Mouse (Mus musculus) hindbrain, embryonic 13.5 days (tissue): ENCODE measurements around the gene Ehd4. TPM values are rescaled to one million over a fixed set of nuclear protein-coding genes. Genes with fewer than 3 reads are reported as not detected.
A peak's percentile ranks its signal among the peaks of the same experiment; 100 is the strongest.

Experiments
- ATAC-seq: fragments of 200-750 bp; cut with Nextera tagmentation; 2 replicates; pipeline ENCODE4 v1.8.0; 2017; ENCODE audit warnings: moderate TSS enrichment; ENCODE audit not compliant: low FRiP score
- H3K27ac ChIP-seq: fragments of 300-500 bp; sonication (generic); 2 replicates; pipeline ENCODE4 v1.5.1; 2015; ENCODE audit warnings: inconsistent platforms, mild to moderate bottlenecking, moderate library complexity
- H3K27me3 ChIP-seq: fragments of 300-500 bp; sonication (generic); 2 replicates; pipeline ENCODE4 v1.6.1; 2015; ENCODE audit warnings: mild to moderate bottlenecking, inconsistent platforms
- H3K36me3 ChIP-seq: fragments of 300-500 bp; sonication (generic); 2 replicates; pipeline ENCODE4 v1.6.1; 2015; ENCODE audit warnings: mild to moderate bottlenecking, inconsistent platforms
- H3K4me1 ChIP-seq: fragments of 300-500 bp; sonication (generic); replicated peaks from 2 replicates; pipeline ENCODE4 v1.6.1; 2015; ENCODE audit warnings: inconsistent platforms
- H3K4me2 ChIP-seq: fragments of 300-500 bp; sonication (generic); 2 replicates; pipeline ENCODE4 v1.6.1; 2015; ENCODE audit warnings: inconsistent platforms, mild to moderate bottlenecking, moderate library complexity
- H3K4me3 ChIP-seq: fragments of 300-500 bp; sonication (generic); 2 replicates; pipeline ENCODE4 v1.5.1; 2015; ENCODE audit warnings: mild to moderate bottlenecking, inconsistent platforms
- H3K9ac ChIP-seq: fragments of 300-500 bp; sonication (generic); 2 replicates; pipeline ENCODE4 v1.6.1; 2015; ENCODE audit warnings: mild to moderate bottlenecking, inconsistent platforms
- H3K9me3 ChIP-seq: fragments of 300-500 bp; sonication (generic); 2 replicates; pipeline ENCODE4 v1.6.1; 2016; ENCODE audit warnings: inconsistent platforms
- WGBS: fragments of 180-500 bp; shearing (Covaris S2); methylation state at CpG from one replicate; pipeline ENCODE4 v1.1.7; 2015; 5-methylcytosine and 5-hydroxymethylcytosine counted together
- polyA plus RNA-seq: library from polyadenylated mRNA; unstranded; fragments of >200 nt; fragmentation: Nextera tagmentation; extraction: Ambion mirVana; gene quantifications from 2 replicates; pipeline ENCODE4 v1.2.1, GENCODE M21; 2015

Gene Ehd4
- 16.1 and 19.9 TPM in 2 replicates for polyA plus RNA-seq

GRCm38 (mm10) chr2:120154361-120154894, at the start of gene Ehd4:
Gene Ehd4 (minus strand): TSS chr2:120154606.
- peak; percentile 99 for ATAC-seq
- WGBS, result under 1% methylated on average over 51 of the region's 53 CpGs
- Histone ChIP-seq H3K4me3 (peak within 1 kb of the TSS; percentile 70), H3K27me3 (0 out of 2 replicates have a peak, but pooled peaks cover 8% of the 10 kb centered on the region), H3K4me2 (peak within 1 kb of the TSS; percentile 98), H3K9me3 (no peaks in the 10 kb centered on the region), H3K9ac (peak within 1 kb of the TSS; percentile 77), H3K36me3 (no peaks in the 10 kb centered on the region), H3K4me1 (peaks cover 11% of the 10 kb centered on the region), H3K27ac (peak within 1 kb of the TSS; percentile 44; the same call in 1 of the 2 replicates)

- H3K36me3 ChIP-seq, result no peaks in the 10 kb centered on the region
- H3K4me3 ChIP-seq, result no peak overlapping the region
- WGBS, result 73% methylated on average over 3 of the region's 3 CpGs
- H3K4me1 ChIP-seq, result no peaks in the 10 kb centered on the region
- no peak overlapping the region for H3K9ac ChIP-seq
- no peak for ATAC-seq
- H3K27ac ChIP-seq, result no peak overlapping the region
- H3K4me2 ChIP-seq, result no peak overlapping the region
- no peaks in the 10 kb centered on the region for H3K27me3 ChIP-seq
- H3K9me3 ChIP-seq, result no peaks in the 10 kb centered on the region
Observed at GRCm38 (mm10) chr2:120203742-120204141, 49.3 kb upstream of the Ehd4 start.

DNA sequence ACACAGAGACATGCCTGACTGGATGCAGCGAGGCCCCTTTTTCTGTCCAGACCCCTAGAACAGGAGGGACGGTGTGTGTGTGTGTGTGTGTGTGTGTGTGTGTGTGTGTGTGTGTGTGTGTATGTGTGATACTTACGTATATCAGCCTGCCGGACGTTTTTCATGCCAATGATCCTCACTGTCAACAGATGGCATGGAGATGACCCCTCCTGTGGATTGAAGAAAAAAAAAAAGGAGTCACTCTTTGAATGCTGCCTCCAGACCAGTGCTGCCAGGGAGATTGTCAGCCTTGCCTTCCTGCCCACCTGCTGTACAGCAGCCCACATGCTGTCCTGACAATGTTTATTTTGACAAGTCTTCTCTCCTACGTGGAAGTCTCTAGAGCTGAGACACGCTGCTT, 45.7 kb upstream of the Ehd4 start:
- H3K4me3 ChIP-seq, result no peak overlapping the region
- 67% methylated on average over 7 of the region's 7 CpGs for WGBS

DNA sequence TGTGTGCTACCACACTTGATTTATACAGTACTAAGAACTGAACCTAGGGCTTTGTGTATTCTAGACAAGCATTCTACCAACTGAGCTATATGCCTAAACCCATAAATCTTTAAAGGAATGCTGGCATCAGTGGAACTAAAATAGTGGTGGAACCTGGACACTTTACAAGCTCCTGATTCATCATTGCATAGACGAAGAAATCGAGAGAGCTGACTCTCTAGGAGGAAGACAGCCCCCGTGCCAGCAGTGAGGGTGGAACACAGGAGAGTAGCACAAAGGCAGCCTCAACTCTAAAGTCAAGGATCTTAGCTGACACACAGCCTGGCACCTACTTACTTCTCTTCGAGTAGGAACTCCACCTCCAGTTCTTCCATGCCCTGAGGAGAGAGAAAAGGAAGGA, 33.8 kb upstream of the Ehd4 start:
- no peak overlapping the region for H3K27ac ChIP-seq
- no peak for ATAC-seq
- WGBS, result 83% methylated on average over 4 of the region's 4 CpGs

More for the DNA sequence above, 45.7 kb upstream of the Ehd4 start:
- Histone ChIP-seq H3K36me3 (no peaks in the 10 kb centered on the region), H3K27me3 (no peaks in the 10 kb centered on the region), H3K4me1 (no peaks in the 10 kb centered on the region), H3K9me3 (no peaks in the 10 kb centered on the region; the same call in 1 of the 2 replicates), H3K4me2 (no peak overlapping the region), H3K27ac (no peak overlapping the region), H3K9ac (no peak overlapping the region)
- no peak for ATAC-seq

GRCm38 (mm10) chr2:120187583-120187982, 33.2 kb upstream of the Ehd4 start:
- H3K27ac ChIP-seq, result no peak overlapping the region
- no peaks in the 10 kb centered on the region for H3K4me1 ChIP-seq
- no peaks in the 10 kb centered on the region for H3K27me3 ChIP-seq
- no peaks in the 10 kb centered on the region for H3K9me3 ChIP-seq
- H3K4me2 ChIP-seq, result no peak overlapping the region
- 89% methylated on average over 1 of the region's 1 CpGs for WGBS
- H3K4me3 ChIP-seq, result no peak overlapping the region
- no peaks in the 10 kb centered on the region for H3K36me3 ChIP-seq
- no peak for ATAC-seq
- H3K9ac ChIP-seq, result no peak overlapping the region

More for the DNA sequence above, 33.8 kb upstream of the Ehd4 start:
- Histone ChIP-seq H3K9ac (no peak overlapping the region), H3K4me3 (no peak overlapping the region), H3K4me1 (no peaks in the 10 kb centered on the region), H3K4me2 (no peak overlapping the region), H3K36me3 (no peaks in the 10 kb centered on the region), H3K9me3 (no peaks in the 10 kb centered on the region), H3K27me3 (no peaks in the 10 kb centered on the region)

DNA sequence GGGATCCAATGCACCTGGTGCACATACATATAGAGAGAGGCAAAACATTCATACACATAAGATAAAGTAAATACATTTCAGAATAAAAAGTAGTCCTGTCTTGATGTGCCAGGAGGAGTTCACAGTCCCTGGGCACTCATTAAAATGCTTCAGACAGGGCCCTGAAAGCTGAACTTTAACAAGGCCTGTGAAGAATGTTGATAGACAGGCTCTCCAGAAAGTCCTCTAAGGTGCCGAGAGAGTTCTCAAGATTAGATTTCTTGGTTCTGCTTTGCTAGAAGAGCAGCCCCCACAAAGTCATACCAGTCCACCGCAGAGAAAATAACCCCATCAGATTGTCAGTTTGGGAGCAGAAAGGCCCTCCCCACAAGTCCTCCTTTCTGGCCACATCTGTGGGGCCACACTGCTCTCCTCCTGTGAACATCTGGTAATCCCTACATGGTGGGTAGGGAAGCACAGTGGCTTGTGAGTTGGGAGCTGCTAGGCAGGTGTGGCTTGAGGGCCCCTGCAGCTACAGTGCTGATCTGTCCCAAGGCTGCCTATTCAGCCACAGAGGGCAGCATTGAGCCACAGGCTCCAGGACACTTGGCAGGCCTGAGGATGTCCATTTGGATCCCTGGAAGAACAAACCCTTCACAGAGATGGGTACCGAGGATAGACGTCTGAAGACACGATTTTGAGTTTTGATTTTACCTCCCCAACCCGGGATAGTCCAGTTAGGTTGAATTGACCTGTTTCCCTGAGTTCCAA, 31.3 kb upstream of the Ehd4 start:
- Histone ChIP-seq H3K9ac (no peak overlapping the region), H3K27ac (no peak overlapping the region), H3K4me1 (no peaks in the 10 kb centered on the region), H3K36me3 (no peaks in the 10 kb centered on the region), H3K9me3 (no peaks in the 10 kb centered on the region), H3K4me2 (no peak overlapping the region), H3K27me3 (no peaks in the 10 kb centered on the region), H3K4me3 (no peak overlapping the region)
- 80% methylated on average over 6 of the region's 6 CpGs for WGBS
- no peak for ATAC-seq

DNA sequence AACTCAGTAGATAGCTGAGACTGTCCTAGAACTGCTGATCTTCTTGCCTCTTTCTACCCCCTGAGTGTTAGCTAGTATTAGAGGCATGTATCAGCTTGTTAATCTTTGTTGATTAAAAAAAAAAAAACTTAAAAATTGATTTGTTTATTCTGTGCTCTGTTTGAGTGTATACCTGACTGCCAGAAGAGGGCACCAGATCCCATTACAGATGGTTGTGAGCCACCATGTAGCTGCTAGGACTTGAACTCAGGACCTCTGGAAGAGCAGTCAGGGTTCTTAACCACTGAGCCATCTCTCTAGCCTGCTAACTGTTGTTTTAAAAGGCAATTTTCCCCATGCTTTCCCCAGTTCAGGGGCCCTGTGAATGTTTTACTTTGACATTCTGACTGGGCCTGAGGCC, 24.5 kb upstream of the Ehd4 start:
- H3K9me3 ChIP-seq, result no peaks in the 10 kb centered on the region
- no peak for ATAC-seq
- no peaks in the 10 kb centered on the region for H3K36me3 ChIP-seq
- no peak overlapping the region for H3K27ac ChIP-seq
- no peak overlapping the region for H3K4me2 ChIP-seq
- no peaks in the 10 kb centered on the region for H3K27me3 ChIP-seq
- H3K9ac ChIP-seq, result no peak overlapping the region
- no peaks in the 10 kb centered on the region for H3K4me1 ChIP-seq
- no peak overlapping the region for H3K4me3 ChIP-seq

DNA sequence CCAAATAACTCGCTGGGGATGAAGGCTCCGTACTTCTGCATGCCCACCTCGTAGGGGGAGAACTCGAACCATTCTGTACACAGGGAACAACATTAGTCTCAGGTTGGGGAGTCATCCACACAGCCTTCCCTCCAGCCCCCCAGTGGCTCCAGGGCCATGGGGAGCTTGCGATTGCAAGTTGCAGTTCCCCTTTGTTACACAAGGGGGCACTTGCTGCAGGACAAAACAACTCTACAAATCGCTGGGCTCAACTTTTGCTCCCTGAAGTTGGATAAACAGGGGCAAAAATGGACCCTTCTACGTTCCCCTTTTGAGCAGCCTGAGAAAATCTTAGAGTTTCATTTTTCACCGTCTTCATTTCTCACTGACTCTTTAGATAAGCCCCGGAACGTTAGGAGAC, 19.3 kb upstream of the Ehd4 start:
- ATAC-seq, result no peak
- H3K27me3 ChIP-seq, result 0 out of 2 replicates have a peak, but pooled peaks cover 5% of the 10 kb centered on the region
- WGBS, result 31% methylated on average over 10 of the region's 10 CpGs

GRCm38 (mm10) chr2:120171362-120171761, 17.0 kb upstream of the Ehd4 start:
- 0 out of 2 replicates have a peak, but pooled peaks cover 5% of the 10 kb centered on the region for H3K27me3 ChIP-seq
- H3K4me1 ChIP-seq, result no peaks in the 10 kb centered on the region
- WGBS, result 94% methylated on average over 7 of the region's 7 CpGs
- ATAC-seq, result no peak
- H3K4me2 ChIP-seq, result no peak overlapping the region
- H3K36me3 ChIP-seq, result no peaks in the 10 kb centered on the region
- no peak overlapping the region for H3K27ac ChIP-seq
- H3K4me3 ChIP-seq, result no peak overlapping the region
- no peak overlapping the region for H3K9ac ChIP-seq
- H3K9me3 ChIP-seq, result no peaks in the 10 kb centered on the region

More for the DNA sequence above, 19.3 kb upstream of the Ehd4 start:
- Histone ChIP-seq H3K4me2 (no peak overlapping the region), H3K4me1 (no peaks in the 10 kb centered on the region), H3K4me3 (no peak overlapping the region), H3K9me3 (no peaks in the 10 kb centered on the region), H3K36me3 (no peaks in the 10 kb centered on the region), H3K27ac (no peak overlapping the region), H3K9ac (no peak overlapping the region)

DNA sequence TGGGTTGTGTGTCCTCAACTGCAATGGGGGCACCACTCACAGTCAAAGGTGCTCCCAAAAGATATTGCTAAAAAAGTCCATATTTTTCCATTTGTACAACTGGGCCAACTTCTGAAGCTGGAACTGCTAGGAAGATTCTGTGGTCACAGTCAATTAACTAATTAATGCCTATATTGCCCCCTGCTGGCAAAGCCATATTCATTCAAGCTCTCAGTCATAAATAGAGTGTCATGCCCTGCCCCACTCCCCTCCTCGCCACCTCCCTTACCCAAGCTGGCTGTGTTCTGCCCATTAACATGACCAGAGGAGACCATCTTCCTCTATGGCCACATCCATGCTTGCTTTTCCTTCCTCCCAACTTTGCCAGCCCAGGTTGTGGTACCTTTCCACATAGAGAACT, 16.3 kb upstream of the Ehd4 start:
- H3K36me3 ChIP-seq, result no peaks in the 10 kb centered on the region
- H3K4me2 ChIP-seq, result no peak overlapping the region
- H3K27ac ChIP-seq, result no peak overlapping the region
- 0 out of 2 replicates have a peak, but pooled peaks cover 5% of the 10 kb centered on the region for H3K27me3 ChIP-seq
- no peak overlapping the region for H3K9ac ChIP-seq
- no peak for ATAC-seq
- 54% methylated on average over 1 of the region's 1 CpGs for WGBS
- no peak overlapping the region for H3K4me3 ChIP-seq
- no peaks in the 10 kb centered on the region for H3K9me3 ChIP-seq
- H3K4me1 ChIP-seq, result no peaks in the 10 kb centered on the region

DNA sequence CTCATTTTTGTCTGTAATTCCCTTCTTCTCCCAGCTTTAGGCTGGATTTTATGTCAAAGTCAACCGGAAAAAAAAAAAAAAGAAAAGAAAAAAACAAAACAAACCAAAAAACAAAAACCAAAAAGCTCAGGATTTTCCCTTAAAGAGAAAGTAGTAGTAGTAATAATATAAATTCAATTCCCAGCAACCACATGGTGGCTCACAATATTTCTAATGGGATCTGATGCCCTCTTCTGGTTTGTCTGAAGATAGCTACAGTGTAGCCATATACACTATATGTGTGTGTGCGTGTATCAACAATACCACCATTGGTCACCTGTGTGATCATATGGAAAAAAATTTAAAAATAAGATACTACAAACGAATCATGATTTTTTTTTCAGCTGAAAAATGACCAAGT, 15.0 kb upstream of the Ehd4 start:
- 0 out of 2 replicates have a peak, but pooled peaks cover 5% of the 10 kb centered on the region for H3K27me3 ChIP-seq
- no peak overlapping the region for H3K4me3 ChIP-seq
- H3K4me1 ChIP-seq, result no peaks in the 10 kb centered on the region
- no peaks in the 10 kb centered on the region for H3K9me3 ChIP-seq
- H3K36me3 ChIP-seq, result no peaks in the 10 kb centered on the region
- H3K9ac ChIP-seq, result no peak overlapping the region
- H3K27ac ChIP-seq, result no peak overlapping the region
- no peak overlapping the region for H3K4me2 ChIP-seq
- 90% methylated on average over 3 of the region's 3 CpGs for WGBS
- no peak for ATAC-seq

DNA sequence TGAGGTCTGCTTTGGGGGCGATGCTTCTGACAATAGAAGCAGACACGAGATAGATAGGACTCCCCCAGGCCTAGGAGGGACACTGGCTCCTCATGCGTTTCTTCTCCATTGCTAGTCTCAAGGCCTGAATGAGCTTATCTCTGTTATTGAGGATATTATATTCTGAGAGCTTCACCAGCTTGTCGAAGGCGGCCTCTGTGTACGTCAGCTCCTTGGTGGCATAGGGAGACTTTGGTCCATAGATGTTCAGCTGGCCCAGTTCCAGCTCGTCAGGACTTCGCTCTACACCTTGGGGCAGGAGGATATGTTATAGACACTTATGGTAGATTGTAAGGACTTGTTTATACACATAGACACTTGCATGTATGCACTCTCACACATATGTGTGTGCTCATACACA, 13.4 kb upstream of the Ehd4 start:
- Histone ChIP-seq H3K4me2 (no peak overlapping the region), H3K36me3 (no peaks in the 10 kb centered on the region), H3K4me1 (no peaks in the 10 kb centered on the region), H3K9ac (no peak overlapping the region), H3K4me3 (no peak overlapping the region), H3K27me3 (0 out of 2 replicates have a peak, but pooled peaks cover 3% of the 10 kb centered on the region), H3K9me3 (no peaks in the 10 kb centered on the region), H3K27ac (no peak overlapping the region)
- no peak for ATAC-seq
- WGBS, result 95% methylated on average over 8 of the region's 8 CpGs

DNA sequence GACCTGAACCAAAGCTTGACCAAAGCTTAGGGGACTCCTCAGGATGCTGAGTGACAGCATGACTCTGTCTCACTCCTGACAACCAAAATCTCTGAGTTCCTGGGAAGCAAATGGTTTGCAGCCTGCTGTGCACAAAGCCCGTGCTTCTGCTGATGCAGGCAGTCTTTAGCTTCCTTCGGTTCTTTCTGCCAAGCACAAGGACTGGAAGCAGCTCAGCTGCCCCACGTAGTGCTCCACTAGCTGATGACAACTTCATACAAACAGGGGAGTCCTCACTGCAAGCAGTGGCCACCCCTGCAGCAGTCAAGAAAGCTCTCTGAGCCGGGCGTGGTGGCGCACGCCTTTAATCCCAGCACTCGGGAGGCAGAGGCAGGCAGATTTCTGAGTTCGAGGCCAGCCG, 11.1 kb upstream of the Ehd4 start:
- Histone ChIP-seq H3K27ac (no peak overlapping the region), H3K4me1 (no peaks in the 10 kb centered on the region), H3K27me3 (no peaks in the 10 kb centered on the region), H3K4me3 (no peak overlapping the region), H3K36me3 (no peaks in the 10 kb centered on the region), H3K4me2 (no peak overlapping the region), H3K9me3 (no peaks in the 10 kb centered on the region), H3K9ac (no peak overlapping the region)
- ATAC-seq, result no peak
- 82% methylated on average over 10 of the region's 10 CpGs for WGBS
